Mouse (Mus musculus) neural tube, embryonic 12.5 days (tissue): ENCODE measurements around the gene Eid3. TPM values are rescaled to one million over a fixed set of nuclear protein-coding genes. Genes with fewer than 3 reads are reported as not detected.
A peak's percentile ranks its signal among the peaks of the same experiment; 100 is the strongest.

Source experiments
- ATAC-seq: fragments of 200-750 bp; cut with Nextera tagmentation; 2 replicates; pipeline ENCODE4 v1.8.0; 2017; ENCODE audit warnings: low read depth, mild to moderate bottlenecking, moderate TSS enrichment, moderate library complexity; ENCODE audit not compliant: low FRiP score
- H3K27ac ChIP-seq: fragments of 300-500 bp; sonication (generic); 2 replicates; pipeline ENCODE4 v1.5.1; 2016
- H3K27me3 ChIP-seq: fragments of 300-500 bp; sonication (generic); replicated peaks from 2 replicates; pipeline ENCODE4 v1.6.1; 2016; ENCODE audit warnings: mild to moderate bottlenecking
- H3K36me3 ChIP-seq: fragments of 300-500 bp; sonication (generic); 2 replicates; pipeline ENCODE4 v1.6.1; 2016; ENCODE audit warnings: mild to moderate bottlenecking
- H3K4me1 ChIP-seq: fragments of 300-500 bp; sonication (generic); 2 replicates; pipeline ENCODE4 v1.6.1; 2016
- H3K4me2 ChIP-seq: fragments of 300-500 bp; sonication (generic); replicated peaks from 2 replicates; pipeline ENCODE4 v1.6.1; 2016; ENCODE audit warnings: mild to moderate bottlenecking
- H3K4me3 ChIP-seq: fragments of 300-500 bp; sonication (generic); 2 replicates; pipeline ENCODE4 v1.5.1; 2016
- H3K9ac ChIP-seq: fragments of 300-500 bp; sonication (generic); 2 replicates; pipeline ENCODE4 v1.6.1; 2016; ENCODE audit warnings: mild to moderate bottlenecking
- H3K9me3 ChIP-seq: fragments of 300-500 bp; sonication (generic); 2 replicates; pipeline ENCODE4 v1.6.1; 2016; ENCODE audit warnings: mild to moderate bottlenecking
- WGBS: fragments of 180-500 bp; shearing (Covaris S2); methylation state at CpG from one replicate; pipeline ENCODE4 v1.1.7; 2016; 5-methylcytosine and 5-hydroxymethylcytosine counted together
- polyA plus RNA-seq: library from polyadenylated mRNA; unstranded; fragments of >200 nt; fragmentation: Nextera tagmentation; extraction: Ambion mirVana; gene quantifications from 2 replicates; pipeline ENCODE4 v1.2.1, GENCODE M21; 2016

The Eid3 gene
- polyA plus RNA-seq, 1 experiment from 2014 or later, result 0.39 TPM

DNA sequence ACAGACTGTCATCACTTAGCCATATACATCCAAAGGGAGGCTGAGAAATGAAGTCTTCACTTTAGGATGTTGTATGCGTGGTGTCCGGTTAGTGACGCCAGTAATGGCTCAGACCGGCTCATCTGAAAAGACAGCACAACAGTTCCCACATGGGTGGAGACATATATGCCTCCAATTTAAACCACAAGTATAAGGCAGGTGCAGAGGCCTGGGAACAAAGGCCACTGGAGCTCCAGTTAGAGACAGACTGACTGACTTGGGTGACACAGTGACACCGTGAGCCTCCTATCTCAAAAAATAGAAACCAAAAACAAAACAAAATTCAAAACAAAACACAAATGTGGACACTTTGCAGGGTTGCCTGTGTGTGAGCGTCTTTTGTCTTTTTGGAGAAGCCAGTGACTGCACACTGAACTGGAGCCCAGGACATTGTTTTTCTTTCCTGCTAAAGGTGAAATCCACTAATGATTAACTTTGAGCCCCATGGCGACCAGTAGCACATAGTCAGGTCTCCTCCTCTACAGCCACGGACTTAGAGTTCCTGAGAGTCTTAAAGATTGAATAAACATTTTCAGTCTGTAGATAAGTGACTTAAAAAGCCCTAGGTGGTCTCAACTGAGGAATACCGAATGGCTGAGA lies 18.5 kb upstream of the Eid3 start:
- Histone ChIP-seq H3K4me1 (0 out of 2 replicates have a peak, but pooled peaks cover 4% of the 10 kb centered on the region), H3K4me2 (no peak overlapping the region), H3K27ac (no peak overlapping the region), H3K27me3 (no peaks in the 10 kb centered on the region), H3K36me3 (no peaks in the 10 kb centered on the region), H3K4me3 (no peak overlapping the region), H3K9me3 (no peaks in the 10 kb centered on the region), H3K9ac (no peak overlapping the region)
- WGBS, result 77% methylated on average over 9 of the region's 9 CpGs
- ATAC-seq, result no peak

GRCm38 (mm10) chr10:82849686-82850353 lies 16.6 kb upstream of the Eid3 start:
- Histone ChIP-seq H3K9me3 (no peaks in the 10 kb centered on the region), H3K4me3 (no peak overlapping the region), H3K4me1 (0 out of 2 replicates have a peak, but pooled peaks cover 4% of the 10 kb centered on the region), H3K4me2 (no peak overlapping the region), H3K27ac (no peak overlapping the region), H3K9ac (no peak overlapping the region), H3K36me3 (no peaks in the 10 kb centered on the region), H3K27me3 (no peaks in the 10 kb centered on the region)
- 36% methylated on average over 16 of the region's 16 CpGs for WGBS
- no peak for ATAC-seq

DNA sequence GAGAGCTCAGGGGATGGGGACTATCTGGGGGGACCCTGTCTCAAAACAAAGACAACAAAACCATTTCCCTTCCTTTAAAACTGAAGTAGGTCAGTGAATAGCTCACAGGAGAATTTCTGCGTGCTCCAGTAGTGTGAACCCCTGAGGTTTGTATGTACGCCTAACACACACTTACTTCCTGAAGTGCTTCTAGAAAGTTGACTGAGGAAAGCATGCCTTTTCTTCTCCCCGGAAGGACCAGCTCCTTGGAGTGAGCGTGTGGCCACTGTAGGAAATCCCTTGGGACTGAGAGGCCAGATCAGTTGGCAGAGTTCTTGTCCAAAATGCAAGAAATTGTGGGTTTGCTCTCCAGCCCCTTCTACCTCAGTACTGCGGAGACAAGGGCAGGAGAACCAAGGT lies 16.1 kb upstream of the Eid3 start:
- WGBS, result 82% methylated on average over 5 of the region's 5 CpGs
- H3K4me2 ChIP-seq, result no peak overlapping the region
- H3K9ac ChIP-seq, result no peak overlapping the region
- H3K27me3 ChIP-seq, result no peaks in the 10 kb centered on the region
- 0 out of 2 replicates have a peak, but pooled peaks cover 4% of the 10 kb centered on the region for H3K4me1 ChIP-seq
- H3K4me3 ChIP-seq, result no peak overlapping the region
- H3K27ac ChIP-seq, result no peak overlapping the region
- no peak for ATAC-seq
- no peaks in the 10 kb centered on the region for H3K36me3 ChIP-seq
- H3K9me3 ChIP-seq, result no peaks in the 10 kb centered on the region

DNA sequence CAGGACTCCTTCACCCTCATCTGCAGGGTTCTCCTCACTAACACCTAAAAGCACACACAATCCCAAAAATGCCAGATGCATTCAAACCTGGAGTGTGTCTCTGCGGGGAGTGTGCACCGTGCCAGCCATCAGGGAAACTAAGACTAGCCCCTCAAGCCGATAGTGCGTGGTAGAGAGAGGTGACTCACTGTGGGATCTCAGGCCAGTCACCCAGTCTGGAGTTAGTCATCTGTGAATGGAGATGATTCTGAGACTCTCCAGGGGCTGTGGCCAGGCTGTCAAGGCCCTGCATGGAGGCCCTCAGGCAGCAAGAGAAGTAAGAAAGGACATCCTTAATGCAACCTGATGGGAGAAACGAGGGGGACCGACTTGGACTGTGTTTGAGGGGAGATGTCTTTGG lies 14.7 kb upstream of the Eid3 start:
- WGBS, result 92% methylated on average over 6 of the region's 6 CpGs
- H3K27me3 ChIP-seq, result no peaks in the 10 kb centered on the region
- no peak overlapping the region for H3K4me2 ChIP-seq
- H3K27ac ChIP-seq, result no peak overlapping the region
- no peak overlapping the region for H3K9ac ChIP-seq
- H3K4me3 ChIP-seq, result no peak overlapping the region
- no peaks in the 10 kb centered on the region for H3K9me3 ChIP-seq
- no peak for ATAC-seq
- H3K36me3 ChIP-seq, result no peaks in the 10 kb centered on the region
- H3K4me1 ChIP-seq, result 0 out of 2 replicates have a peak, but pooled peaks cover 4% of the 10 kb centered on the region

DNA sequence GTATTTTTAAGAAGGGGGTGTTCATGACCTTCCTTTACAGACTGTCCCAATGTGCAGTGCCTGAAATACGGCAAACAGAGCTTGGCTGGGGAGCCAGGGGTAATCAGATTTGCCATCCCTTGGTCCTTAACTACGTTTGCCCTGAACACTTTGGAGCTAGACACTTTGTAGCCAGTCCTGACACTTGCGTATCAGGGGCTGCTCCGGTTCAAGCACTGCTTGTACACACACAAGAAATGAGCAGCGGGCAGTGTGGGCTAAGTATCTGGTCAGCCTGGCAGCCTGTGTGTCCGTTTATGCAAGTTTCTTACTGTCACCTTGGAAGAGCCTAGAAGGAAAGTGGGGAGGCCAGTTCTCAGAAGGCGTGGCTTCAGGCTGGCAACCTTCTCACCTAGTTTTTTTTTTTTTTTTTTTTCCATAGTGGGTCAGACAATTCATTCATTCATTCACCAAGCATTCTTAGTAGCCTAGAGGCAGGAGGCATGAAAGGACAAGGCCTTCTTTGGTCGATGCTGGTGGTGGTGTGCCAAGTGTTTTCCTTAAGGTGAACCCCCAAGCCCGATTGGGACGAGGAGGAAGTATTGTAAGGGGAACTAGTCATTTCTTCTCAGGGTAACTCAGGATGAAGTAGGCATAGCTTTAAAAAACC lies 8.3 kb upstream of the Eid3 start:
- Histone ChIP-seq H3K9ac (no peak overlapping the region), H3K27me3 (no peaks in the 10 kb centered on the region), H3K4me2 (peak overlapping the region; percentile 75), H3K27ac (no peak overlapping the region), H3K4me1 (peaks cover 16% of the 10 kb centered on the region), H3K36me3 (no peaks in the 10 kb centered on the region; the same call in 1 of the 2 replicates), H3K4me3 (no peak overlapping the region), H3K9me3 (no peaks in the 10 kb centered on the region)
- 55% methylated on average over 10 of the region's 10 CpGs for WGBS
- ATAC-seq, result no peak

- ATAC-seq, result peak; percentile 81
- H3K27me3 ChIP-seq, result no peaks in the 10 kb centered on the region
- H3K4me3 ChIP-seq, result peak overlapping the region; percentile 75
- H3K36me3 ChIP-seq, result peaks cover 7% of the 10 kb centered on the region
- H3K4me2 ChIP-seq, result peak overlapping the region; percentile 75
- H3K27ac ChIP-seq, result peak overlapping the region; percentile 34; the same call in 1 of the 2 replicates
- H3K9me3 ChIP-seq, result no peaks in the 10 kb centered on the region
- H3K9ac ChIP-seq, result peak overlapping the region; percentile 89
- under 1% methylated on average over 49 of the region's 49 CpGs for WGBS
- H3K4me1 ChIP-seq, result peaks cover 23% of the 10 kb centered on the region
These were observed 7.5 kb upstream of the Eid3 start for GRCm38 (mm10) chr10:82858691-82859532.

- Histone ChIP-seq H3K36me3 (peaks cover 13% of the 10 kb centered on the region), H3K27ac (peak overlapping the region; percentile 34; the same call in 1 of the 2 replicates), H3K27me3 (no peaks in the 10 kb centered on the region), H3K4me1 (peaks cover 23% of the 10 kb centered on the region), H3K4me3 (peak overlapping the region; percentile 75), H3K9me3 (no peaks in the 10 kb centered on the region), H3K9ac (peak overlapping the region; percentile 89), H3K4me2 (peak overlapping the region; percentile 75)
- WGBS, result under 1% methylated on average over 8 of the region's 8 CpGs
- ATAC-seq, result peak; percentile 74
These were observed 6.9 kb upstream of the Eid3 start for GRCm38 (mm10) chr10:82859533-82859915.

DNA sequence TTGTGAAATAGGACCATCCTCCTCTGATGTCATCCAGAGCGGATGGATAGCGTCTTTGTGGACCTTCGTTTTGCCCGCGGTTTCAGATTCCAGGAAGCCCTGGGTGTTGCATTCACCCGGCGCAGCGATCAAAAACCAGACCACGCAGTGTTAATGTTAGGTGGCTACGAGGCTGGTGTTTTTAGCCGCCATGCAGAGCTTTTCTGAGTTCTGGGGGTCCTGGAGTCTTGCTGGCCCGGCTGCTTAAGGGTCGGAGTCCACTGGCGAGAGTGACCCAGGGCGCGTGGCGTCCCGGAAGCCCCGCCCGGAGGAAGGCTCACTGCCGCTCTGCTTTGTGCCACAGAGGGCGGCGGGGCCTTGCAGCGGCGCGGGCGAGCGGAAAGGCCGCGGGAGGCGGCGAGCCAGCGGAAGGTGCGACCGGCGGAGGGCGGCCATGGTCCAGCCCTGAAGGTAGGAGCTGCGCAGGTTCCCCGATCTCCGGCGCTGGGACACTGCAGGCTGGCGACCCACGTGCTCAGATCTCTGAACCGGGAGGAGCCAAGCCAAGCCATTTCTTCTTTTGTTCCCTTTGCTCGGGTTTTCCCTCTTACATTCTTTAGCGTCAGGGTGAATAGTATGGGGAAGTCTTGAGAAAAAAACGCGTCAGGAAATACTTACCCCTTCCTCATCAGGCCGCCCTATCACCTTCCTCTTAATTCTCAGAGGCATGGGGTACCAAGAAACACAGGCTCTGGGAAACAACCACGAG lies 6.1 kb upstream of the Eid3 start:
- WGBS, result under 1% methylated on average over 50 of the region's 50 CpGs

DNA sequence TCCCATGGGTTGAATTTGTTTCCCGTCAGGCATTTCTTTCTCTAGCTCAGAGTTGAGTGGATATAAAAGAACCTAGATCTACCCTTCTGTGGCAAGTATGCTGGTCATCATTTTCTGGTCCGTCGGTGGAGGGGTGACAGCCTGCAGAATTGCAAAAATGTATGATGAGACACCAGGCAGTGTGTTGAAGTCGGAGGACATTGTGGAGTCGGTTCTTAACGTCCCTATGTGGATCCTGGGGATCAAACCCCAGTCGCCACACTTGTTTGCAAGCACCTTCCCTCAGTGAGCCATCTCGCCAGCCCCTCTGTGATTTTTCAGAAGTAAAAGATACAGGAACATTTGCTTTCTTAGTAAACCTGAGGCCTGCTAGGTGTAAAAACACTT lies 5.5 kb upstream of the Eid3 start:
- ATAC-seq, result no peak
- WGBS, result 2% methylated on average over 8 of the region's 8 CpGs

More for the DNA sequence above, 6.1 kb upstream of the Eid3 start:
- Histone ChIP-seq H3K4me2 (peak overlapping the region; percentile 75), H3K9ac (peak overlapping the region; percentile 89), H3K27ac (peak overlapping the region; percentile 87), H3K4me3 (peak overlapping the region; percentile 75), H3K36me3 (peaks cover 17% of the 10 kb centered on the region), H3K4me1 (peaks cover 23% of the 10 kb centered on the region), H3K9me3 (no peaks in the 10 kb centered on the region), H3K27me3 (no peaks in the 10 kb centered on the region)
- peak; percentile 63 for ATAC-seq

GRCm38 (mm10) chr10:82863106-82863680 lies 3.2 kb upstream of the Eid3 start:
- Histone ChIP-seq H3K9ac (no peak overlapping the region), H3K4me3 (no peak overlapping the region), H3K4me2 (peak overlapping the region; percentile 75; the same call in 1 of the 2 replicates), H3K9me3 (no peaks in the 10 kb centered on the region), H3K27ac (no peak overlapping the region), H3K36me3 (peaks cover 25% of the 10 kb centered on the region), H3K27me3 (no peaks in the 10 kb centered on the region), H3K4me1 (peaks cover 23% of the 10 kb centered on the region)
- ATAC-seq, result no peak
- 84% methylated on average over 5 of the region's 5 CpGs for WGBS

More for the DNA sequence above, 5.5 kb upstream of the Eid3 start:
- Histone ChIP-seq H3K4me1 (peaks cover 23% of the 10 kb centered on the region), H3K4me3 (peak overlapping the region; percentile 75), H3K9ac (peak overlapping the region; percentile 89), H3K4me2 (peak overlapping the region; percentile 75), H3K9me3 (no peaks in the 10 kb centered on the region), H3K27ac (peak overlapping the region; percentile 87), H3K27me3 (no peaks in the 10 kb centered on the region), H3K36me3 (peaks cover 17% of the 10 kb centered on the region)

DNA sequence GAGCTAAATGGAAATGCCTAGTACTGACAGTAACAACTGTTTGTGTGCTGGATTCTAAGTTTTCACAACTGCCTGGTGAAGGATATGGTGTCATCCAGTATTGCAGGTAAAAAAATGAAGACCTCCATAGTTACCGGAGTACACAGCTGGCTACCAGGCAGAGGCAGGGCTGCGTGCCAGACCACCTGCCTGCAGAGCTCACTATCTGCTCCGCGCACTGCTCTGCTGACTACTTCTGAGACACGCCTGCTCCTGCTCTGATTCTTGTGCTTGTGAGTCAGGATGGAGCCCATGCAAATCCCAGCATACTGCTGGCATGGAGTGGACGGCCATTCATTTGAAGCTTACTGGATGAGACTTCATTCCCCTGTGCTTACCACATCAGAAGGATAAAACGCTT lies 2.6 kb upstream of the Eid3 start:
- Histone ChIP-seq H3K27me3 (no peaks in the 10 kb centered on the region), H3K9ac (no peak overlapping the region), H3K4me1 (peaks cover 23% of the 10 kb centered on the region), H3K4me2 (no peak overlapping the region), H3K9me3 (no peaks in the 10 kb centered on the region), H3K27ac (no peak overlapping the region), H3K36me3 (peaks cover 28% of the 10 kb centered on the region), H3K4me3 (no peak overlapping the region)
- 85% methylated on average over 7 of the region's 7 CpGs for WGBS
- ATAC-seq, result no peak
